Mouse (Mus musculus) layer of hippocampus, adult 2 months (tissue): ENCODE measurements around the gene Gm3285. TPM values are rescaled to one million over a fixed set of nuclear protein-coding genes. Genes with fewer than 3 reads are reported as not detected.
A peak's percentile ranks its signal among the peaks of the same experiment; 100 is the strongest.

Source experiments
- DNase-seq, 2 experiments: peaks; one replicate each; pipeline ENCODE4 v3.0.0; 2022; ENCODE audit warnings: low spot score in 2 of 2
- H3K27ac ChIP-seq: fragments of 200-600 bp; 2 replicates; pipeline ENCODE4 v1.8.1; 2022
- H3K4me3 ChIP-seq: fragments of 200-600 bp; 2 replicates; pipeline ENCODE4 v1.8.1; 2022; ENCODE audit warnings: mild to moderate bottlenecking
- CTCF ChIP-seq: fragments of 200-600 bp; conservative IDR thresholded peaks from 2 replicates; pipeline ENCODE4 v1.8.1; 2022; ENCODE audit warnings: antibody characterized with exemption, mild to moderate bottlenecking, moderate library complexity
- total RNA-seq, 2 experiments: library from RNA; stranded (reverse); gene quantifications; 2 replicates each; pipeline ENCODE4 v1.2.3; 2021

The Gm3285 gene
- total RNA-seq, 2 experiments from 2014 or later = not detected

DNA sequence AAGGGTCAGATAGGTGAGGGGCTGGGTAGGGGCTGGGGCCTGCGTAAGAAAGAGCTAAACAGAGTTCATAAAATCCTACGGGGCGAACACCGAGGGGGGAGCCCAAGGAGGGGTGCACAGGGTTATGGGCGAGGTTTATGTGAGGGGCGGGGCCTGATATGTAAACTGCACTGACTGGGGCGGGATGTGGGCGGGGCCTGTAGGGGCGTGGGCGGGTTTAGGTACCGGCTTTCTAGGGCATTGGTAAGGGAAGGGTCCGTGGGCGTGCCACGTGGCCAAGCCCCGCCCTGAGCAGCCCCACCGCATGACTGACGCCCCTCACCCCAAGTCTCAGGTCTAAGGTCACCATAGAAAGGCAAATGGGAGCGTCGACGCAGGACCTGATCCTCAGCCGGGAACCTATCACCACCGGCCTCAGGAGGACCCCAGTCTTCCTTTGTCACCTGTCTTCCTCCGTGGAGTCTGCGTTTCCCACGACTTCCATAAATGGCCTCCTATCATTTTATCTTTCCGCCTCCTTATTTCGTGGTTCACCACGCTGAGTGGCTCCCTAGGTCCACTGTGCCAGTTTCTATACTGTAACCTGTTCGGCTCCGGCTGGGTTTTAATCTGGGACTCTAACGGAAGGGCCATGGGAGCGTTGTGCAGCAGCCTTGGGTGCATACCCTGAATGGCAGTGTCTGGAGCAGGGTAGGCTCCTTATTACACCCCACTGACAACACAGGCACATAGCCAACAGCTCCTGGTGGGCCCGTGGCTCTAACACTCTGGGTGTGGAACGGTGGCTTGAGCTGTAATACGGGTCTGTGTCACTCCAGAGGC lies 41.3 kb downstream of the Gm3285 start:
- H3K4me3 ChIP-seq = peak overlapping the region; percentile 70
- no peak for TF ChIP-seq CTCF
- DNase-seq = peak in 1 of 2 experiments; percentile 17
- peak overlapping the region; percentile 14; the same call in 1 of the 2 replicates for H3K27ac ChIP-seq

Other genes with a start within 250 kb of the Gm3285 start
- gene Ube2g2, start 239.7 kb upstream of the Gm3285 start, total RNA-seq = 10 to 100 TPM; 81.6 to 95.4 TPM
- gene Tspear, start 175.4 kb upstream of the Gm3285 start, total RNA-seq = not detected
- gene Gm19402, start 171.2 kb upstream of the Gm3285 start, total RNA-seq = not detected
- gene Gm9508, start 164.7 kb upstream of the Gm3285 start, total RNA-seq = not detected
- not detected for gene Gm10272, start 155.3 kb upstream of the Gm3285 start, total RNA-seq
- gene Gm10024, start 150.5 kb upstream of the Gm3285 start, total RNA-seq = not detected
- gene Gm10142, start 146.2 kb upstream of the Gm3285 start, total RNA-seq = not detected
- gene Krtap12-1, start 141.4 kb upstream of the Gm3285 start, total RNA-seq = not detected
- gene Gm10100, start 135.5 kb upstream of the Gm3285 start, total RNA-seq = not detected
- not detected for gene Gm18596, start 119.3 kb upstream of the Gm3285 start, total RNA-seq
- not detected for gene Gm9736, start 110.6 kb upstream of the Gm3285 start, total RNA-seq
- not detected for gene Gm3233, start 102.3 kb upstream of the Gm3285 start, total RNA-seq
- gene Gm3238, start 90.7 kb upstream of the Gm3285 start, total RNA-seq = not detected
- gene Gm7138, start 85.0 kb upstream of the Gm3285 start, total RNA-seq = not detected
- gene Gm3250, start 79.4 kb upstream of the Gm3285 start, total RNA-seq = not detected
- not detected for gene Gm7137, start 73.8 kb upstream of the Gm3285 start, total RNA-seq
- not detected for gene Gm9639, start 66.9 kb upstream of the Gm3285 start, total RNA-seq
- gene Gm19668, start 62.8 kb upstream of the Gm3285 start, total RNA-seq = not detected
- not detected for gene Gm9507, start 50.1 kb upstream of the Gm3285 start, total RNA-seq
- not detected for gene Gm2696, start 47.3 kb upstream of the Gm3285 start, total RNA-seq
- gene Krtap10-4, start 34.9 kb upstream of the Gm3285 start, total RNA-seq = not detected
- gene Krtap10-10, start 26.0 kb upstream of the Gm3285 start, total RNA-seq = not detected
- gene Gm36176, start 15.2 kb upstream of the Gm3285 start, total RNA-seq = not detected
- not detected for gene Gm10318, start 9.1 kb upstream of the Gm3285 start, total RNA-seq
- 1 to 10 TPM; 3.6 to 3.7 TPM for gene Lrrc3, start 40.6 kb downstream of the Gm3285 start, total RNA-seq
- 10 to 100 TPM; 37.4 to 41.5 TPM for gene Trpm2, start 108.6 kb downstream of the Gm3285 start, total RNA-seq
- 10 to 100 TPM; 37.1 to 44.4 TPM for gene 1810043G02Rik, start 116.5 kb downstream of the Gm3285 start, total RNA-seq
- 100 to 1,000 TPM; 232 to 233 TPM for gene Pfkl, start 148.1 kb downstream of the Gm3285 start, total RNA-seq
- not detected for gene Dnmt3l, start 180.0 kb downstream of the Gm3285 start, total RNA-seq
- gene Aire, start 181.6 kb downstream of the Gm3285 start, total RNA-seq = under 1 TPM; 0.46 to 0.54 TPM
- 10 to 100 TPM in 1 of 2 experiments, 1 to 10 TPM in 1; 8.4 to 11.2 TPM for gene Icosl, start 207.3 kb downstream of the Gm3285 start, total RNA-seq